Mouse (Mus musculus) forebrain, embryonic 16.5 days (tissue): Measurements from ENCODE around the gene Nek8. TPM values are rescaled to one million over a fixed set of nuclear protein-coding genes. Genes with fewer than 3 reads are reported as not detected.
A peak's percentile ranks its signal among the peaks of the same experiment; 100 is the strongest.

Experiments
- ATAC-seq: fragments of 200-750 bp; cut with Nextera tagmentation; 2 replicates; pipeline ENCODE4 v1.8.0; 2017; ENCODE audit warnings: mild to moderate bottlenecking, moderate library complexity
- H3K27ac ChIP-seq: fragments of 300-500 bp; sonication (generic); 2 replicates; pipeline ENCODE4 v1.5.1; 2014; ENCODE audit warnings: low read length, control low read depth
- H3K27me3 ChIP-seq: fragments of 300-500 bp; sonication (generic); replicated peaks from 2 replicates; pipeline ENCODE4 v1.6.1; 2014; ENCODE audit warnings: low read length; ENCODE audit not compliant: control insufficient read depth, insufficient read depth
- H3K36me3 ChIP-seq: fragments of 300-500 bp; sonication (generic); 2 replicates; pipeline ENCODE4 v1.6.1; 2014; ENCODE audit not compliant: control insufficient read depth, insufficient read depth
- H3K4me1 ChIP-seq: fragments of 300-500 bp; sonication (generic); replicated peaks from 2 replicates; pipeline ENCODE4 v1.6.1; 2014; ENCODE audit warnings: low read length; ENCODE audit not compliant: control insufficient read depth, insufficient read depth
- H3K4me2 ChIP-seq: fragments of 300-500 bp; sonication (generic); 2 replicates; pipeline ENCODE4 v1.6.1; 2014; ENCODE audit warnings: mild to moderate bottlenecking, low read length, control low read depth
- H3K4me3 ChIP-seq: fragments of 300-500 bp; sonication (generic); replicated peaks from 2 replicates; pipeline ENCODE4 v1.5.1; 2014; ENCODE audit warnings: mild to moderate bottlenecking, low read length, control low read depth
- H3K9ac ChIP-seq: fragments of 300-500 bp; sonication (generic); replicated peaks from 2 replicates; pipeline ENCODE4 v1.6.1; 2014; ENCODE audit warnings: low read depth, low read length, control low read depth
- H3K9me3 ChIP-seq: fragments of 300-500 bp; sonication (generic); 2 replicates; pipeline ENCODE4 v1.6.1; 2016; ENCODE audit warnings: low read length; ENCODE audit not compliant: control insufficient read depth
- WGBS: fragments of 180-500 bp; shearing (Covaris S2); extraction: QIAGEN DNeasy Blood & Tissue Kit; methylation state at CpG from one replicate; pipeline ENCODE4 v1.1.7; 2014; 5-methylcytosine and 5-hydroxymethylcytosine counted together
- polyA plus RNA-seq: library from polyadenylated mRNA; unstranded; fragments of >200 nt; fragmentation: Nextera tagmentation; extraction: Ambion mirVana; gene quantifications from 2 replicates; pipeline ENCODE4 v1.2.1, GENCODE M21; 2015

Gene Nek8
- polyA plus RNA-seq, 1 experiment from 2014 or later = 5.1 TPM

DNA sequence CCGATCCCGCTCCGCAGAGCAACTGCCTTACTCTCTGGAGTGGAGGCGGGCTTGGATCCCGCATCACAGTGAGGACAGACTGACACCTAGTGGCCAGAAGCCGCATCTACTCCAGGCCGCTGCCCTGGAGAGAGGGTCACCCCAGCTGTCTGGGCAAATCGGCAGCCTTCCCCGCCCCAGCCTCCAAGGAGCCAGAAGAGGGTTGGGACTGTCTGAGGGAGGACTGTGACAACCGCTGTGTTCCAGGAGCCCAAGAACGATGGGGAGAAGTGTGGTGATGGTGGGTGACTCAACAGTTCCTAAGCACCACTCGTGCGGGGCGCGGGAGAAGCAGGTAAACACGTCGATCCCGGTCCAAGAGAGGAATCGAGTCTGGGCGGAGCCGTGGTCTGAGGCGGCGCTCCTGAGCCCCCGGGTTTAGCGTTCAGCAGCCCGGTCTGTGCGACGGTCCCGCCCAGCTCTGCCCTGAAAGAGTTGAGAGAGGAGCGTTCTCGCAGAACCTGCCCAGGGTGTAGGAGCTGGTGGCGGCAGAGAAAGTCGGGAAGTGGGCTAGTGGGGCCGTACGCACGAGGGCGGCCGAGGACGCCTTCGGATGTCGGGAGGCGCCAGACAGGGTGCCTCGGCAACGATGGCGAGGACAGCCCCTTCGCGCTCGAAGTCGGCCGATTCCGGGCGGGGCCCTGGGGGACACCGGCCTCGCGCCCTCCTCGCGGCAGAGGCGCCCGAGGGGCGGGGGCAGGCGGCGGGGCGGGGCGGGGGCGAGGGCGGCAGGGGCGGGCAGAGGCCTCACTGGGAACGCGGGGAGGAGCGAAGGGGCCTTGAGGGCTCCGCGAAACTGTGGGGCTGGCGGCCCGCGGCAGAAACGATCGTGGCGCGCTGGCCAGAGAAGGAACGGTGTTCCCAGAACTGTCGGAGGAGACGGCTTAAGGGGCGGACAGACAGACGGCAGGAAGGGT is 1.7 kb upstream of the Nek8 start:
- peak; percentile 92 for ATAC-seq
- H3K4me2 ChIP-seq = peak overlapping the region; percentile 68
- no peaks in the 10 kb centered on the region for H3K27me3 ChIP-seq
- peaks cover 51% of the 10 kb centered on the region for H3K4me1 ChIP-seq
- H3K27ac ChIP-seq = peak overlapping the region; percentile 86
- H3K9ac ChIP-seq = peak overlapping the region; percentile 58
- H3K4me3 ChIP-seq = peak overlapping the region; percentile 44
- H3K9me3 ChIP-seq = no peaks in the 10 kb centered on the region
- WGBS = under 1% methylated on average over 56 of the region's 84 CpGs
- peaks cover 19% of the 10 kb centered on the region for H3K36me3 ChIP-seq

DNA sequence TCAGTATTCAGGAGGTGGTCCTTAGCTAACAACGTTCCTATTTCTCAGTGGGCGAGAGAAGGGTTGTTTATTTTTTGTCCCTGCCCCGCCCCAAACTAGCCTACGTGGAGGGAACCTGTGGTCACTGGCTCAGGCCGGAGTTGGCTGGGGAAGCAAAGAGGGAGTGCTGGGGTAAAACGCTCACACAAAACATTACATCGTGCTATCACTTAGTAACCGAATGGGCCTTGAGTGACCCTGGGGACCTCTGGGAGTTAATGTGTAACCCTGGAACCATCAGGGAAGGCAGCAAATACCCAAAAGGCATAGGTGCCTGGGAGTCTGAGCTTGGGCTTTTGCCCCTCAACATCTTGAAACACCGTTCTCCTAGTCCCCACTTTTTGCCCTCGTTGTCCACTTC is 962 bp upstream of the Nek8 start:
- Histone ChIP-seq H3K4me3 (peak overlapping the region; percentile 66), H3K9ac (no peak overlapping the region), H3K9me3 (no peaks in the 10 kb centered on the region), H3K4me2 (peak overlapping the region; percentile 68), H3K36me3 (peaks cover 19% of the 10 kb centered on the region), H3K27me3 (no peaks in the 10 kb centered on the region), H3K27ac (no peak overlapping the region), H3K4me1 (peaks cover 50% of the 10 kb centered on the region)
- 3% methylated on average over 10 of the region's 10 CpGs for WGBS
- no peak for ATAC-seq

- Histone ChIP-seq H3K4me3 (peak overlapping the region; percentile 66), H3K4me1 (peaks cover 45% of the 10 kb centered on the region), H3K9ac (peak overlapping the region; percentile 54), H3K27me3 (no peaks in the 10 kb centered on the region), H3K36me3 (peaks cover 19% of the 10 kb centered on the region), H3K9me3 (no peaks in the 10 kb centered on the region), H3K27ac (no peak overlapping the region), H3K4me2 (peak overlapping the region; percentile 68)
- 0 out of 2 replicates have a peak, but pooled peaks have one; percentile 3 for ATAC-seq
- WGBS = under 1% methylated on average over 23 of the region's 23 CpGs
Measured at GRCm38 (mm10) chr11:78176905-78177331, 443 bp upstream of the Nek8 start.

DNA sequence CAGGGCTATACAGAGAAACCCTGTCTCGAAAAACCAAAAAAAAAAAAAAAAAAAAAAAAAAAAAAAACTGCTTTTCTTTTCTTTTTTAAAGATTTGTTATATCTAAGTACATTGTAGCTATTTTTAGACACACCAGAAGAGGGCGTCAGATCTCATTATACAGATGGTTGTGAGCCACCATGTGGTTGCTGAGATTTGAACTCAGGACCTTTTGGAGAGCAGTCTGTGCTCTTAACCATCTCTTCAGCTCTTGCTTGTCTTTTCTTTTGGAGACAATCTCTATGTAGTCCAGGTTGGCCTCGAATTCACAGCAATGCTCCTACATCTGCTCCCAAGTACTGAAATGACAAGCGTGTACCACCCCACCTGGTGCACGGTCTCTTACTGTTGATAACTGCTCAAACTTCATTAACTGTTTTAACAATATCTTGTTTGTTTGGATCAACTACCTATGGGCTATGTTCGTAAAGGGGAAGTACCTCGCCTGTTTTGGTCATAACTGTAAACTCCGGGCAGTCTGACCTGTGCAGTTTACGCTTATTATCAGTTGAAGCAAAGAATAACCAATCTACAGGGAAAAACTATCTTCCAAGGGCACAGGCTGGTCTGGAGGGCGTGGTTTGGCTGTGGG is 589 bp downstream of the Nek8 start:
- H3K4me1 ChIP-seq = peaks cover 42% of the 10 kb centered on the region
- H3K27me3 ChIP-seq = no peaks in the 10 kb centered on the region
- H3K9ac ChIP-seq = peak overlapping the region; percentile 54; the same call in 1 of the 2 replicates

GRCm38 (mm10) chr11:78174506-78174905 is 2.0 kb downstream of the Nek8 start:
- WGBS = 88% methylated on average over 3 of the region's 3 CpGs
- Histone ChIP-seq H3K27me3 (no peaks in the 10 kb centered on the region), H3K4me3 (no peak overlapping the region), H3K4me1 (peaks cover 32% of the 10 kb centered on the region), H3K36me3 (peaks cover under 1% of the 10 kb centered on the region; the same call in 1 of the 2 replicates), H3K9me3 (no peaks in the 10 kb centered on the region), H3K4me2 (no peak overlapping the region), H3K9ac (no peak overlapping the region), H3K27ac (no peak overlapping the region)
- ATAC-seq = no peak

More for the DNA sequence above, 589 bp downstream of the Nek8 start:
- WGBS = 3% methylated on average over 9 of the region's 10 CpGs
- Histone ChIP-seq H3K9me3 (no peaks in the 10 kb centered on the region), H3K36me3 (peaks cover 14% of the 10 kb centered on the region), H3K4me2 (peak overlapping the region; percentile 68), H3K4me3 (peak overlapping the region; percentile 66), H3K27ac (no peak overlapping the region)
- ATAC-seq = no peak

DNA sequence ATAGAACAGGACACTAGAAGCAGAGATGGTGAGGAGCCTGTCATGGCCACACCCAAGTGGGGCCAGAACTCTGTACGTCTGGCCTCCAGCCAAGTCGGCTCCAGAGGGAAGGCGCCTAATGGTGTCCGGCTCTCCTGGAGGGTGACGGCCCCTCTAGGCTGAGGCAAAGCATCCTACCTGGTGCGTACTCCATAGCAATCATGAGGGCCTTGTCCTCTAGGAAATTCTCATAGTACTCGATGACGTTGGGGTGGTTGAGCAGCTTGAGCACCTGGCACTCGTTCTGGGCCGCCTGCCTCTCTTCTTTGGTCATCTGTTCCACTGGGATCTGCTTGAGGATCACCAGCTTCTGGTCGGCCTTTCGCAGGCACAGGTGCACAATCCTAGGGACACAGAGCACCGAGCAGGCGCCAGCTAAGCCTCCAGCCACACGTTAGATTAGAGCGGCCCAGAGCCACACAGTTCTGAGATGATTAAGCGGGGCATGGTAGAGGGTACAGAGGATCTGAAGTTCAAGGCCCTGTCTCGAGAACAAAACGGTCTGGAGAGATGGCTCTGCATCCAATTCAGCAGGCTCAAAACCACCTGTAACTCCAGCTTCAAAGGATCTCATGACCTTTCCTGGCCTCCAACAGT is 3.6 kb downstream of the Nek8 start:
- H3K4me3 ChIP-seq = no peak overlapping the region
- no peak overlapping the region for H3K4me2 ChIP-seq
- no peak overlapping the region for H3K9ac ChIP-seq
- no peaks in the 10 kb centered on the region for H3K36me3 ChIP-seq
- peaks cover 15% of the 10 kb centered on the region for H3K4me1 ChIP-seq
- ATAC-seq = no peak
- 87% methylated on average over 19 of the region's 19 CpGs for WGBS
- no peak overlapping the region for H3K27ac ChIP-seq
- H3K27me3 ChIP-seq = no peaks in the 10 kb centered on the region
- no peaks in the 10 kb centered on the region for H3K9me3 ChIP-seq

- 77% methylated on average over 16 of the region's 16 CpGs for WGBS
Measured at GRCm38 (mm10) chr11:78172034-78172747, 4.3 kb downstream of the Nek8 start.

DNA sequence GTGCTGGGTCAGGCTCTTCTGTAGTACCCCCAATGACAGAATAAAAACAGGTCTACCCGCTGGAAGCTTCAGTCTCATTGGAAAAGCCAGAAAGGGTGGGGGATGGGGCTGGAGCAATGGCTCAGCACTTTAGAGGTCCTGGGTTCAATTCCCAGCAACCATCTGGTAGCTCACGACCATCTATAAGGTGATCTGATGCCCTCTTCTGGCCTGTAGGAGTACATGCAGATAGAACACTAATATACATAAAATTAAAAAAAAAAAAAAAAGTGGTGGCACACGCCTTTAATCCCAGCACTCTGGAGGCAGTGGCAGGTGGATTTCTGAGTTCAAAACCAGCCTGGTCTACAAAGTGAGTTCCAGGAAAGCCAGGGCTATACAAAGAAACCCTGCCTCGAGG is 5.1 kb downstream of the Nek8 start:
- no peak overlapping the region for H3K4me3 ChIP-seq
- H3K4me1 ChIP-seq = 0 out of 2 replicates have a peak, but pooled peaks cover 2% of the 10 kb centered on the region
- H3K27me3 ChIP-seq = no peaks in the 10 kb centered on the region
- H3K9me3 ChIP-seq = no peaks in the 10 kb centered on the region
- 65% methylated on average over 4 of the region's 4 CpGs for WGBS
- no peak overlapping the region for H3K9ac ChIP-seq
- no peak for ATAC-seq
- H3K27ac ChIP-seq = no peak overlapping the region
- no peaks in the 10 kb centered on the region for H3K36me3 ChIP-seq
- no peak overlapping the region for H3K4me2 ChIP-seq

More at GRCm38 (mm10) chr11:78172034-78172747, 4.3 kb downstream of the Nek8 start:
- Histone ChIP-seq H3K9ac (no peak overlapping the region), H3K4me3 (no peak overlapping the region), H3K36me3 (no peaks in the 10 kb centered on the region), H3K4me1 (peaks cover 8% of the 10 kb centered on the region), H3K27me3 (no peaks in the 10 kb centered on the region), H3K27ac (no peak overlapping the region), H3K4me2 (no peak overlapping the region), H3K9me3 (no peaks in the 10 kb centered on the region)
- ATAC-seq = no peak
